Mouse (Mus musculus) testis, adult 2 months (tissue): Measurements from ENCODE around the gene Ccn6.

Experiments
- CTCF ChIP-seq: fragments of 200-500 bp; IDR thresholded peaks from 2 replicates; pipeline ENCODE4 v1.5.1; 2012; ENCODE audit warnings: low read depth, mild to moderate bottlenecking, inconsistent platforms, low read length, moderate library complexity; ENCODE audit not compliant: control insufficient read depth, insufficient read depth, insufficient replicate concordance
- POLR2A ChIP-seq: fragments of 200-500 bp; IDR thresholded peaks from 2 replicates; pipeline ENCODE4 v1.6.1; 2012; ENCODE audit warnings: low read depth, mild to moderate bottlenecking, inconsistent platforms, low read length, moderate library complexity; ENCODE audit not compliant: control insufficient read depth

DNA sequence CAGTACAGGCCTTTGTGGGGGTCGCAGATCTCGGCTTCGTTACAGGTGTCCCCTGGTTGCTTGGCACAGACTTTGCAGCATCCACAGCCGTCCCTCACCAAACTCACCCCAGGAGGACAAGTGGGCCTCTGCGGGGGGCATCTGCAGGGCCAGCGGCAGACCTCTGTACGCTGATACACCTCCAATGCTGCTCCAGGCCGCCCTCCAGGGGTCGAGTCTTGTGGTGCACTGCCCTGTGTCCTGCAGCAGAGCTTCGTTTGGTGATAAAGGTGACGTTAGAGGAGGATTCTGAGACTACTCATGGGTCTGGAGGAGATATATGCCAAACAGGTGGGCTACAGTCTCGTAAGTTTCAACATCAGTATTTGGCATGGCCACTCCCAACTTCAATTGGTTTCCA is 5.3 kb downstream of the Ccn6 start:
- TF ChIP-seq POLR2A (no peak), CTCF (no peak)
